9 mouse cellular contexts compared by ENCODE assay signal in genomic region chr3:37271209-37271608, GRCm38 (mm10). TPM values are rescaled to one million over a fixed set of nuclear protein-coding genes. Genes with fewer than 3 reads are reported as not detected.
DNase-seq lines count a peak whose midpoint lies in the region; ATAC-seq and TF ChIP-seq lines count a peak whose summit lies in the region.
"Had no signal": no experiment of that assay in that cellular context is flagged by ENCODE, and none has a peak within 500 bp of the region (broad histone marks: within the 10 kb centered on the region; RNA-seq: fewer than 3 reads in every experiment).

No protein-coding gene starts in this region.

- no peak overlapping the region for H3K9ac ChIP-seq in kidney, embryonic 15.5 days
- no peak overlapping the region for H3K9ac ChIP-seq in MEL (ENCODE audit: control insufficient read depth, low read depth, low read length, poor library complexity, severe bottlenecking)

- peak; percentile 80 for TF ChIP-seq CTCF in kidney, adult 2 months (conservative IDR thresholded peaks at IDR 0.05; ENCODE audit: insufficient read depth, insufficient read length, low read depth, low read length)
- peak; percentile 86 to 93 (median 86) for TF ChIP-seq CTCF in MEL (IDR thresholded peaks at IDR 0.05 in 2 of 3, conservative IDR thresholded peaks at IDR 0.05 in 1 of 3; ENCODE audit: control insufficient read depth in 1 of 3, insufficient read depth in 1 of 3, low read depth in 2 of 3, low read length in 3 of 3, poor library complexity in 1 of 3, severe bottlenecking in 1 of 3)

- no peaks in the 10 kb centered on the region for H3K36me3 ChIP-seq in kidney, adult 2 months (ENCODE audit: control insufficient read depth, insufficient read depth, low read length)
- H3K36me3 ChIP-seq in kidney, embryonic 15.5 days: no peaks in the 10 kb centered on the region
- no peaks in the 10 kb centered on the region for H3K36me3 ChIP-seq in MEL (ENCODE audit: control insufficient read depth in 1 of 2, insufficient read depth in 2 of 2, low read length in 2 of 2)

- no peak for ATAC-seq in kidney, embryonic 15.5 days (replicated peaks; ENCODE audit: low FRiP score)
- ATAC-seq in megakaryocyte-erythroid progenitor cell, adult 5-6 weeks (replicated peaks; ENCODE audit: low FRiP score, low TSS enrichment, poor library complexity, severe bottlenecking): peak; percentile 78

- H3K27me3 ChIP-seq in kidney, adult 2 months (replicated peaks; ENCODE audit: control insufficient read depth, insufficient read depth, low read length): no peaks in the 10 kb centered on the region
- no peaks in the 10 kb centered on the region for H3K27me3 ChIP-seq in kidney, embryonic 15.5 days
- no peaks in the 10 kb centered on the region for H3K27me3 ChIP-seq in MEL (ENCODE audit: control insufficient read depth in 1 of 2, insufficient read depth in 2 of 2, low read length in 2 of 2)

- peak; percentile 79 for TF ChIP-seq RAD21 in MEL (IDR thresholded peaks at IDR 0.05; ENCODE audit: low read depth, low read length)

- TF ChIP-seq EP300 in MEL (IDR thresholded peaks at IDR 0.05; ENCODE audit: low read depth in 1 of 2, low read length in 2 of 2): no peak

- H3K27ac ChIP-seq in kidney, adult 2 months (ENCODE audit: insufficient read depth, low read depth, low read length): no peak overlapping the region
- H3K27ac ChIP-seq in kidney, embryonic 15.5 days: no peak overlapping the region
- H3K27ac ChIP-seq in MEL (ENCODE audit: control insufficient read depth, low read depth, low read length): no peak overlapping the region

- H3K9me3 ChIP-seq in kidney, embryonic 15.5 days (replicated peaks): no peaks in the 10 kb centered on the region
- H3K9me3 ChIP-seq in MEL (replicated peaks; ENCODE audit: insufficient read depth, low read length): no peaks in the 10 kb centered on the region

- H3K4me2 ChIP-seq in kidney, embryonic 15.5 days: no peak overlapping the region

- TF ChIP-seq POLR2A in kidney, adult 2 months (IDR thresholded peaks at IDR 0.05; ENCODE audit: low read depth, low read length): no peak
- TF ChIP-seq POLR2A in MEL (IDR thresholded peaks at IDR 0.05; ENCODE audit: control insufficient read depth in 1 of 2, insufficient read depth in 1 of 2, low read depth in 1 of 2, low read length in 2 of 2, poor library complexity in 1 of 2): no peak

- H3K4me3 ChIP-seq in kidney, adult 2 months (ENCODE audit: insufficient read depth, low read depth, low read length): no peak overlapping the region
- H3K4me3 ChIP-seq in kidney, embryonic 15.5 days (replicated peaks): no peak overlapping the region
- no peak overlapping the region for H3K4me3 ChIP-seq in MEL (ENCODE audit: control insufficient read depth in 1 of 2, insufficient read depth in 1 of 2, low read depth in 2 of 2, low read length in 2 of 2)

- H3K79me2 ChIP-seq in MEL (ENCODE audit: control insufficient read depth, insufficient read depth, low read length, poor library complexity): no peaks in the 10 kb centered on the region

- WGBS in kidney, adult 2 months: 15% methylated on average over 1 of the region's 1 CpGs
- 4% methylated on average over 1 of the region's 1 CpGs for WGBS in kidney, embryonic 15.5 days

- H3K4me1 ChIP-seq in kidney, adult 2 months (ENCODE audit: control insufficient read depth, insufficient read depth, low read length): no peaks in the 10 kb centered on the region
- H3K4me1 ChIP-seq in kidney, embryonic 15.5 days: no peaks in the 10 kb centered on the region
- H3K4me1 ChIP-seq in MEL (ENCODE audit: control insufficient read depth in 1 of 2, insufficient read depth in 2 of 2, low read length in 2 of 2): peaks cover 0 to 5% of the 10 kb centered on the region in 2 experiments; a peak in 2 of 4 replicates

- DNase-seq in kidney, adult 2 months: peak; percentile 50
- peak; percentile 74 for DNase-seq in MEL (ENCODE audit: low read depth, low spot score)
- peak; percentile 70 to 76 for DNase-seq in cerebellum, postnatal 10 days
- DNase-seq in gonadal fat pad, adult 2 months (ENCODE audit: low read depth): peak; percentile 3
- DNase-seq in layer of hippocampus, postnatal 10 days (ENCODE audit: low spot score in 2 of 2): peak; percentile 52 to 67
- DNase-seq in thymus, postnatal 10 days (ENCODE audit: low spot score in 2 of 2): peak; percentile 11 to 44

TF ChIP-seq in MEL, 35 proteins besides CTCF, POLR2A, EP300 and RAD21:
- TF ChIP-seq MAZ (IDR thresholded peaks at IDR 0.05; ENCODE audit: low read depth, low read length) (no peak), NRF1 (IDR thresholded peaks at IDR 0.05; ENCODE audit: insufficient read depth, low read depth, low read length, poor library complexity, severe bottlenecking) (no peak), POLR2AphosphoS5 (IDR thresholded peaks at IDR 0.05; ENCODE audit: borderline replicate concordance, low read depth, low read length) (no peak), ZMIZ1 (IDR thresholded peaks at IDR 0.05; ENCODE audit: low read depth, low read length) (no peak), ZC3H11A (IDR thresholded peaks at IDR 0.05; ENCODE audit: low read depth, low read length) (peak; percentile 58), SMC3 (IDR thresholded peaks at IDR 0.05; ENCODE audit: low read depth, low read length) (peak; percentile 78), ELF1 (IDR thresholded peaks at IDR 0.05; ENCODE audit: low read depth, low read length) (no peak)

RNA-seq across cellular contexts. Expression of gene Il21, which starts 38.8 kb away (rescaled TPM):
- polyA plus RNA-seq in kidney, adult 2 months (2012; rRNA removed): not detected in 2 replicates
- polyA plus RNA-seq in kidney, embryonic 15.5 days (2015; fragmentation: Nextera tagmentation; extraction: Ambion mirVana): not detected in 2 replicates
- total RNA-seq in MEL (2012; rRNA removed): not detected in 2 replicates
- not detected for polyA plus RNA-seq in MEL (2012; ENCODE audit: insufficient read depth in 1 of 2, insufficient read length in 2 of 2, low read depth in 1 of 2, low replicate concordance in 2 of 2, missing spikeins in 1 of 2)
- polyA plus RNA-seq in gonadal fat pad, adult 2 months (2012; rRNA removed): not detected in 2 replicates
- under 1 TPM in 1 of 2 experiments, not detected in 1; 0.18 TPM for total RNA-seq in layer of hippocampus, postnatal 10 days (2021)
- total RNA-seq in megakaryocyte-erythroid progenitor cell, adult 5-6 weeks (2014; fragmentation: Nextera tagmentation): not detected in 2 replicates
- total RNA-seq in megakaryocyte-erythroid progenitor cell, adult 5-6 weeks (2017): not detected in 2 replicates
- total RNA-seq: gastrocnemius, postnatal 4 days had no signal

RNA-seq across cellular contexts. Expression of gene Bbs12, which starts 41.1 kb away (rescaled TPM):
- polyA plus RNA-seq in kidney, adult 2 months (2012; rRNA removed): 1.2 and 1.5 TPM in 2 replicates
- 8.5 and 8.7 TPM in 2 replicates for polyA plus RNA-seq in kidney, embryonic 15.5 days (2015; fragmentation: Nextera tagmentation; extraction: Ambion mirVana)
- total RNA-seq in MEL (2012; rRNA removed): 5.7 and 6.2 TPM in 2 replicates
- polyA plus RNA-seq in MEL (2012; ENCODE audit: insufficient read depth in 1 of 2, insufficient read length in 2 of 2, low read depth in 1 of 2, low replicate concordance in 2 of 2, missing spikeins in 1 of 2): 1 to 10 TPM in 1 of 2 experiments, not detected in 1; 7.1 TPM
- 1.9 and 2.2 TPM in 2 replicates for polyA plus RNA-seq in gonadal fat pad, adult 2 months (2012; rRNA removed)
- 1 to 10 TPM; 4.8 to 5.6 TPM for total RNA-seq in layer of hippocampus, postnatal 10 days (2021)
- total RNA-seq in megakaryocyte-erythroid progenitor cell, adult 5-6 weeks (2014; fragmentation: Nextera tagmentation): 10.3 and 15.8 TPM in 2 replicates
- total RNA-seq in megakaryocyte-erythroid progenitor cell, adult 5-6 weeks (2017): 8.2 and 17.5 TPM in 2 replicates

RNA-seq across cellular contexts. Expression of gene Cetn4, which starts 41.3 kb away (rescaled TPM):
- polyA plus RNA-seq in kidney, adult 2 months (2012; rRNA removed): 2.0 and 4.6 TPM in 2 replicates
- polyA plus RNA-seq in kidney, embryonic 15.5 days (2015; fragmentation: Nextera tagmentation; extraction: Ambion mirVana): 3.8 and 4.2 TPM in 2 replicates
- total RNA-seq in MEL (2012; rRNA removed): 0.85 and 1.3 TPM in 2 replicates
- 1 to 10 TPM in 1 of 2 experiments, not detected in 1; 3.8 TPM for polyA plus RNA-seq in MEL (2012; ENCODE audit: insufficient read depth in 1 of 2, insufficient read length in 2 of 2, low read depth in 1 of 2, low replicate concordance in 2 of 2, missing spikeins in 1 of 2)
- 1.4 and 2.8 TPM in 2 replicates for polyA plus RNA-seq in gonadal fat pad, adult 2 months (2012; rRNA removed)
- 1 to 10 TPM; 7.4 to 8.4 TPM for total RNA-seq in layer of hippocampus, postnatal 10 days (2021)
- 3.6 and 6.5 TPM in 2 replicates for total RNA-seq in megakaryocyte-erythroid progenitor cell, adult 5-6 weeks (2014; fragmentation: Nextera tagmentation)
- 7.3 and 10.6 TPM in 2 replicates for total RNA-seq in megakaryocyte-erythroid progenitor cell, adult 5-6 weeks (2017)

Comparison
In these comparisons a context has a peak if more than half of its experiments do, and no peak if none do; other contexts are left out.
1. DNase-seq: peak in every context shown above with its lines; median percentile 74 in MEL; 73 in cerebellum, postnatal 10 days; 60 in layer of hippocampus, postnatal 10 days; 50 in kidney, adult 2 months; 28 in thymus, postnatal 10 days; 3 in gonadal fat pad, adult 2 months.